Mouse (Mus musculus): ENCODE measurements around the gene Dclre1b. TPM values are rescaled to one million over a fixed set of nuclear protein-coding genes. Genes with fewer than 3 reads are reported as not detected.
"Not testable (repeated sequence)": the region's sequence is repeated elsewhere in the genome, so short reads cannot be mapped to it uniquely, and the experiment has no call there.

Gene Dclre1b
- total RNA-seq (2017): 15.2 and 17.4 TPM in 2 replicates

GRCm38 (mm10) chr3:103808891-103809798, at the start of gene Dclre1b, which contains the start of the genes Ap4b1 and Gm43064:
TSS of gene Dclre1b (minus strand) at chr3:103809444.
TSS of gene Ap4b1 (plus strand) at chr3:103809520.
TSS of gene Gm43064 (plus strand) at chr3:103809573.
- ATAC-seq (replicated peaks in 1 of 2; ENCODE audit: insufficient read depth in 1 of 2, low FRiP score in 2 of 2, low TSS enrichment in 1 of 2, low read depth in 1 of 2, poor library complexity in 2 of 2, severe bottlenecking in 2 of 2): peak; percentile 85 to 89

- ATAC-seq (replicated peaks in 1 of 2; ENCODE audit: insufficient read depth in 1 of 2, low FRiP score in 2 of 2, low TSS enrichment in 1 of 2, low read depth in 1 of 2, poor library complexity in 2 of 2, severe bottlenecking in 2 of 2): no peak
These were observed 48.8 kb upstream of the Dclre1b start for GRCm38 (mm10) chr3:103857977-103858563.

- no peak for ATAC-seq (replicated peaks in 1 of 2; ENCODE audit: insufficient read depth in 1 of 2, low FRiP score in 2 of 2, low TSS enrichment in 1 of 2, low read depth in 1 of 2, poor library complexity in 2 of 2, severe bottlenecking in 2 of 2)
These were observed 48.0 kb upstream of the Dclre1b start for GRCm38 (mm10) chr3:103857036-103857805.

GRCm38 (mm10) chr3:103853804-103854203, 44.6 kb upstream of the Dclre1b start:
- no peak for ATAC-seq (replicated peaks in 1 of 2; ENCODE audit: insufficient read depth in 1 of 2, low FRiP score in 2 of 2, low TSS enrichment in 1 of 2, low read depth in 1 of 2, poor library complexity in 2 of 2, severe bottlenecking in 2 of 2)

GRCm38 (mm10) chr3:103852565-103853299, 43.5 kb upstream of the Dclre1b start:
- peak; percentile 65 to 77; a peak in 3 of 4 replicates for ATAC-seq (replicated peaks in 1 of 2; ENCODE audit: insufficient read depth in 1 of 2, low FRiP score in 2 of 2, low TSS enrichment in 1 of 2, low read depth in 1 of 2, poor library complexity in 2 of 2, severe bottlenecking in 2 of 2)

GRCm38 (mm10) chr3:103851882-103852281, 42.6 kb upstream of the Dclre1b start:
- ATAC-seq (replicated peaks in 1 of 2; ENCODE audit: insufficient read depth in 1 of 2, low FRiP score in 2 of 2, low TSS enrichment in 1 of 2, low read depth in 1 of 2, poor library complexity in 2 of 2, severe bottlenecking in 2 of 2): no peak

- no peak for ATAC-seq (replicated peaks in 1 of 2; ENCODE audit: insufficient read depth in 1 of 2, low FRiP score in 2 of 2, low TSS enrichment in 1 of 2, low read depth in 1 of 2, poor library complexity in 2 of 2, severe bottlenecking in 2 of 2)
These were observed 42.2 kb upstream of the Dclre1b start for GRCm38 (mm10) chr3:103851481-103851880.

- no peak for ATAC-seq (replicated peaks in 1 of 2; ENCODE audit: insufficient read depth in 1 of 2, low FRiP score in 2 of 2, low TSS enrichment in 1 of 2, low read depth in 1 of 2, poor library complexity in 2 of 2, severe bottlenecking in 2 of 2)
These were observed 41.6 kb upstream of the Dclre1b start for GRCm38 (mm10) chr3:103850644-103851363.

- not testable (repeated sequence) for ATAC-seq (replicated peaks in 1 of 2; ENCODE audit: insufficient read depth in 1 of 2, low FRiP score in 2 of 2, low TSS enrichment in 1 of 2, low read depth in 1 of 2, poor library complexity in 2 of 2, severe bottlenecking in 2 of 2)
These were observed 31.7 kb upstream of the Dclre1b start for GRCm38 (mm10) chr3:103840946-103841345.

GRCm38 (mm10) chr3:103840195-103840594, 31.0 kb upstream of the Dclre1b start:
- not testable (repeated sequence) for ATAC-seq (replicated peaks in 1 of 2; ENCODE audit: insufficient read depth in 1 of 2, low FRiP score in 2 of 2, low TSS enrichment in 1 of 2, low read depth in 1 of 2, poor library complexity in 2 of 2, severe bottlenecking in 2 of 2)

GRCm38 (mm10) chr3:103839711-103840110, 30.5 kb upstream of the Dclre1b start:
- ATAC-seq (replicated peaks in 1 of 2; ENCODE audit: insufficient read depth in 1 of 2, low FRiP score in 2 of 2, low TSS enrichment in 1 of 2, low read depth in 1 of 2, poor library complexity in 2 of 2, severe bottlenecking in 2 of 2): no peak

- no peak for ATAC-seq (replicated peaks in 1 of 2; ENCODE audit: insufficient read depth in 1 of 2, low FRiP score in 2 of 2, low TSS enrichment in 1 of 2, low read depth in 1 of 2, poor library complexity in 2 of 2, severe bottlenecking in 2 of 2)
These were observed 27.2 kb upstream of the Dclre1b start for GRCm38 (mm10) chr3:103836453-103836852.

- no peak for ATAC-seq (replicated peaks in 1 of 2; ENCODE audit: insufficient read depth in 1 of 2, low FRiP score in 2 of 2, low TSS enrichment in 1 of 2, low read depth in 1 of 2, poor library complexity in 2 of 2, severe bottlenecking in 2 of 2)
These were observed 26.7 kb upstream of the Dclre1b start for GRCm38 (mm10) chr3:103835951-103836310.

GRCm38 (mm10) chr3:103835272-103835950, 26.2 kb upstream of the Dclre1b start:
- ATAC-seq (replicated peaks in 1 of 2; ENCODE audit: insufficient read depth in 1 of 2, low FRiP score in 2 of 2, low TSS enrichment in 1 of 2, low read depth in 1 of 2, poor library complexity in 2 of 2, severe bottlenecking in 2 of 2): no peak

GRCm38 (mm10) chr3:103834001-103834400, 24.8 kb upstream of the Dclre1b start:
- ATAC-seq (replicated peaks in 1 of 2; ENCODE audit: insufficient read depth in 1 of 2, low FRiP score in 2 of 2, low TSS enrichment in 1 of 2, low read depth in 1 of 2, poor library complexity in 2 of 2, severe bottlenecking in 2 of 2): no peak

GRCm38 (mm10) chr3:103832426-103832825, 23.2 kb upstream of the Dclre1b start, which contains the start of gene Bcl2l15:
TSS of gene Bcl2l15 (plus strand) at chr3:103832601.
- peak in 1 of 2 experiments; percentile 51; a peak in 1 of 4 replicates for ATAC-seq (replicated peaks in 1 of 2; ENCODE audit: insufficient read depth in 1 of 2, low FRiP score in 2 of 2, low TSS enrichment in 1 of 2, low read depth in 1 of 2, poor library complexity in 2 of 2, severe bottlenecking in 2 of 2)

Data from hematopoietic stem cell, adult 5-6 weeks (primary cell).